Mouse (Mus musculus): Measurements from ENCODE around the gene Eme1. TPM values are rescaled to one million over a fixed set of nuclear protein-coding genes. Genes with fewer than 3 reads are reported as not detected.

Eme1 gene
- polyA plus RNA-seq, 1 experiment from 2014 or later = 16.2 TPM

GRCm38 (mm10) chr11:94600447-94600846 is 53.3 kb downstream of the Eme1 start:
- no peak for DNase-seq (ENCODE audit: low spot score)

- DNase-seq (ENCODE audit: low spot score) = no peak
These were observed 55.2 kb downstream of the Eme1 start for GRCm38 (mm10) chr11:94598437-94599120.

GRCm38 (mm10) chr11:94597319-94597718 is 56.4 kb downstream of the Eme1 start:
- DNase-seq (ENCODE audit: low spot score) = no peak

GRCm38 (mm10) chr11:94596311-94596852 is 57.4 kb downstream of the Eme1 start:
- DNase-seq (ENCODE audit: low spot score) = peak; percentile 30

Other genes with a start within 250 kb of the Eme1 start
- 0.21 and 0.23 TPM in 2 replicates for gene Cacna1g, start 179.8 kb downstream of the Eme1 start, polyA plus RNA-seq (2015; fragmentation: Nextera tagmentation; extraction: Ambion mirVana)
- 0.09 TPM in 1 of 2 replicates, not detected in the other for gene Spata20, start 167.8 kb downstream of the Eme1 start, polyA plus RNA-seq (2015; fragmentation: Nextera tagmentation; extraction: Ambion mirVana)
- gene Epn3, start 154.0 kb downstream of the Eme1 start, polyA plus RNA-seq (2015; fragmentation: Nextera tagmentation; extraction: Ambion mirVana) = 0.78 and 0.91 TPM in 2 replicates
- 0.14 and 0.17 TPM in 2 replicates for gene Mycbpap, start 132.2 kb downstream of the Eme1 start, polyA plus RNA-seq (2015; fragmentation: Nextera tagmentation; extraction: Ambion mirVana)
- gene Rsad1, start 104.7 kb downstream of the Eme1 start, polyA plus RNA-seq (2015; fragmentation: Nextera tagmentation; extraction: Ambion mirVana) = 2.4 and 3.2 TPM in 2 replicates
- 0.94 and 1.3 TPM in 2 replicates for gene Chad, start 88.9 kb downstream of the Eme1 start, polyA plus RNA-seq (2015; fragmentation: Nextera tagmentation; extraction: Ambion mirVana)
- 2.7 and 3.0 TPM in 2 replicates for gene Acsf2, start 52.1 kb downstream of the Eme1 start, polyA plus RNA-seq (2015; fragmentation: Nextera tagmentation; extraction: Ambion mirVana)
- gene Lrrc59, start 24.2 kb downstream of the Eme1 start, polyA plus RNA-seq (2015; fragmentation: Nextera tagmentation; extraction: Ambion mirVana) = 114 and 118 TPM in 2 replicates
- gene Mrpl27, start 197 bp downstream of the Eme1 start, polyA plus RNA-seq (2015; fragmentation: Nextera tagmentation; extraction: Ambion mirVana) = 109 and 134 TPM in 2 replicates
- 13.0 and 15.4 TPM in 2 replicates for gene Xylt2, start 23.6 kb upstream of the Eme1 start, polyA plus RNA-seq (2015; fragmentation: Nextera tagmentation; extraction: Ambion mirVana)
- gene Gm11541, start 50.5 kb upstream of the Eme1 start, polyA plus RNA-seq (2015; fragmentation: Nextera tagmentation; extraction: Ambion mirVana) = 0.08 and 0.13 TPM in 2 replicates
- 0.12 TPM in 1 of 2 replicates, not detected in the other for gene Cdc34b, start 87.8 kb upstream of the Eme1 start, polyA plus RNA-seq (2015; fragmentation: Nextera tagmentation; extraction: Ambion mirVana)
- gene Tmem92, start 128.7 kb upstream of the Eme1 start, polyA plus RNA-seq (2015; fragmentation: Nextera tagmentation; extraction: Ambion mirVana) = 0.18 and 0.21 TPM in 2 replicates

Measured in thymus, postnatal 0 days (tissue).